Mouse (Mus musculus) small intestine, adult 2 months (tissue): ENCODE results near the gene Steap2. TPM values are rescaled to one million over a fixed set of nuclear protein-coding genes. Genes with fewer than 3 reads are reported as not detected.

Experiments used
- H3K27ac ChIP-seq: fragments of 200-500 bp; 2 replicates; pipeline ENCODE4 v1.5.1; 2012; ENCODE audit warnings: low read depth, low read length, control low read depth, inconsistent platforms; ENCODE audit not compliant: insufficient read depth
- H3K27me3 ChIP-seq: fragments of 200-500 bp; 2 replicates; pipeline ENCODE4 v1.6.1; 2012; ENCODE audit warnings: mild to moderate bottlenecking, moderate library complexity, low read length, inconsistent platforms; ENCODE audit not compliant: control insufficient read depth, insufficient read depth
- H3K36me3 ChIP-seq: fragments of 200-500 bp; 2 replicates; pipeline ENCODE4 v1.6.1; 2012; ENCODE audit warnings: mild to moderate bottlenecking, low read length, control low read depth, inconsistent platforms; ENCODE audit not compliant: control insufficient read depth, insufficient read depth
- H3K4me1 ChIP-seq: fragments of 200-500 bp; 2 replicates; pipeline ENCODE4 v1.6.1; 2012; ENCODE audit warnings: low read length, inconsistent platforms, mixed read lengths; ENCODE audit not compliant: control insufficient read depth, insufficient read depth, insufficient read length
- H3K4me3 ChIP-seq: fragments of 200-500 bp; 2 replicates; pipeline ENCODE4 v1.5.1; 2012; ENCODE audit warnings: low read depth, mild to moderate bottlenecking, control low read depth, inconsistent platforms, low read length, moderate library complexity
- CTCF ChIP-seq: fragments of 200-500 bp; IDR thresholded peaks from 2 replicates; pipeline ENCODE4 v1.5.1; 2012; ENCODE audit warnings: low read depth, mild to moderate bottlenecking, control low read depth, inconsistent platforms, low read length, moderate library complexity, mixed read lengths; ENCODE audit not compliant: insufficient replicate concordance, insufficient read length; ENCODE audit errors: extremely low read depth
- POLR2A ChIP-seq: fragments of 200-500 bp; IDR thresholded peaks from 2 replicates; pipeline ENCODE4 v1.6.1; 2012; ENCODE audit warnings: low read depth, mild to moderate bottlenecking, control low read depth, inconsistent platforms, low read length, moderate library complexity
- WGBS: fragments of 180-500 bp; shearing (Covaris S2); methylation state at CpG from one replicate; pipeline ENCODE4 v1.1.7; 2018; 5-methylcytosine and 5-hydroxymethylcytosine counted together
- polyA plus RNA-seq: library from polyadenylated mRNA; depleted of rRNA; stranded (reverse); fragments of >200 nt; gene quantifications from 2 replicates; pipeline ENCODE4 v1.2.3, GENCODE M21; 2012; rRNA removed

The Steap2 gene
- polyA plus RNA-seq, 1 experiment: 1.3 TPM

- no peaks in the 10 kb centered on the region for H3K27me3 ChIP-seq
- TF ChIP-seq CTCF: no peak
- no peak for TF ChIP-seq POLR2A
- no peaks in the 10 kb centered on the region for H3K36me3 ChIP-seq
- no peak overlapping the region for H3K4me3 ChIP-seq
- no peaks in the 10 kb centered on the region for H3K4me1 ChIP-seq
- 45% methylated on average over 6 of the region's 6 CpGs for WGBS
- H3K27ac ChIP-seq: no peak overlapping the region
Observed at GRCm38 (mm10) chr5:5648817-5649569, 45.4 kb downstream of the Steap2 start.

- Histone ChIP-seq H3K4me1 (no peaks in the 10 kb centered on the region), H3K27ac (no peak overlapping the region), H3K36me3 (no peaks in the 10 kb centered on the region), H3K4me3 (no peak overlapping the region), H3K27me3 (no peaks in the 10 kb centered on the region)
- WGBS: 8% methylated on average over 1 of the region's 1 CpGs
- TF ChIP-seq CTCF (no peak), POLR2A (no peak)
Observed at GRCm38 (mm10) chr5:5646173-5646572, 48.2 kb downstream of the Steap2 start.

GRCm38 (mm10) chr5:5638496-5638895 is 55.9 kb downstream of the Steap2 start:
- Histone ChIP-seq H3K4me1 (no peaks in the 10 kb centered on the region), H3K27ac (no peak overlapping the region), H3K27me3 (no peaks in the 10 kb centered on the region), H3K4me3 (no peak overlapping the region), H3K36me3 (no peaks in the 10 kb centered on the region)
- TF ChIP-seq CTCF (no peak), POLR2A (no peak)
- WGBS: 52% methylated on average over 2 of the region's 2 CpGs

GRCm38 (mm10) chr5:5625491-5625890 is 68.9 kb downstream of the Steap2 start:
- no peaks in the 10 kb centered on the region for H3K36me3 ChIP-seq
- no peaks in the 10 kb centered on the region for H3K27me3 ChIP-seq
- no peak overlapping the region for H3K4me3 ChIP-seq
- 66% methylated on average over 3 of the region's 3 CpGs for WGBS
- H3K27ac ChIP-seq: no peak overlapping the region
- TF ChIP-seq CTCF: no peak
- TF ChIP-seq POLR2A: no peak
- H3K4me1 ChIP-seq: no peaks in the 10 kb centered on the region

- no peak overlapping the region for H3K4me3 ChIP-seq
- no peaks in the 10 kb centered on the region for H3K4me1 ChIP-seq
- H3K36me3 ChIP-seq: no peaks in the 10 kb centered on the region
- WGBS: 53% methylated on average over 4 of the region's 4 CpGs
- H3K27ac ChIP-seq: no peak overlapping the region
- no peaks in the 10 kb centered on the region for H3K27me3 ChIP-seq
- no peak for TF ChIP-seq POLR2A
- no peak for TF ChIP-seq CTCF
Observed at GRCm38 (mm10) chr5:5618329-5618728, 76.0 kb downstream of the Steap2 start.

Other genes with a start within 250 kb of the Steap2 start
- gene 1700015F17Rik, start 215.4 kb downstream of the Steap2 start, polyA plus RNA-seq: not detected in 2 replicates
- gene Cldn12, start 179.6 kb downstream of the Steap2 start, polyA plus RNA-seq: 7.9 and 13.4 TPM in 2 replicates
- gene Gtpbp10, start 135.0 kb downstream of the Steap2 start, polyA plus RNA-seq: 0.34 and 0.46 TPM in 2 replicates
- gene Gm8773, start 120.8 kb downstream of the Steap2 start, polyA plus RNA-seq: 0.08 TPM in 1 of 2 replicates, not detected in the other
- gene Cfap69, start 30.3 kb downstream of the Steap2 start, polyA plus RNA-seq: 0.27 and 0.81 TPM in 2 replicates
- gene Steap1, start 54.7 kb upstream of the Steap2 start, polyA plus RNA-seq: 0.43 and 0.81 TPM in 2 replicates